Mouse (Mus musculus) megakaryocyte, embryonic 14.5 days (primary cell): Measurements from ENCODE around the gene Selp. TPM values are rescaled to one million over a fixed set of nuclear protein-coding genes. Genes with fewer than 3 reads are reported as not detected.
A peak's percentile ranks its signal among the peaks of the same experiment; 100 is the strongest.

ENCODE experiments used
- H3K27me3 ChIP-seq: replicated peaks from 2 replicates; pipeline ENCODE3; 2012; ENCODE audit warnings: inconsistent platforms
- H3K36me3 ChIP-seq: replicated peaks from 2 replicates; pipeline ENCODE3; 2012; ENCODE audit warnings: low read length, inconsistent platforms, mixed read lengths
- H3K4me1 ChIP-seq: 2 replicates; pipeline ENCODE4 v1.6.1; 2012; ENCODE audit warnings: inconsistent platforms
- H3K4me3 ChIP-seq: replicated peaks from 2 replicates; pipeline ENCODE3; 2012; ENCODE audit warnings: moderate library complexity, mild to moderate bottlenecking, inconsistent platforms
- H3K9me3 ChIP-seq: 2 replicates; pipeline ENCODE4 v1.6.1; 2012; ENCODE audit warnings: inconsistent platforms
- FLI1 ChIP-seq: IDR thresholded peaks from 2 replicates; pipeline ENCODE4 v1.6.1; 2012; ENCODE audit warnings: low read length, inconsistent platforms, mixed read lengths
- GATA1 ChIP-seq: IDR thresholded peaks from 3 replicates; pipeline ENCODE4 v1.6.1; 2012; ENCODE audit warnings: mixed read lengths, low read length, inconsistent platforms, borderline replicate concordance
- polyA plus RNA-seq: library from polyadenylated mRNA; stranded (reverse); fragments of >175 nt; gene quantifications from 2 replicates; pipeline ENCODE4 v1.2.3, GENCODE M21; 2012; ENCODE audit warnings: low replicate concordance; ENCODE audit not compliant: insufficient read depth

Selp gene
- polyA plus RNA-seq, result 197 and 302 TPM in 2 replicates

- Histone ChIP-seq H3K36me3 (peaks cover 7% of the 10 kb centered on the region), H3K4me1 (peaks cover 93% of the 10 kb centered on the region), H3K27me3 (no peaks in the 10 kb centered on the region), H3K9me3 (no peaks in the 10 kb centered on the region), H3K4me3 (peak within 1 kb of the TSS; percentile 90)
- no peak for TF ChIP-seq FLI1
- TF ChIP-seq GATA1, result no peak
Measured at GRCm38 (mm10) chr1:164114947-164115493, at the start of gene Selp. Gene Selp (plus strand): TSS chr1:164115264.

- TF ChIP-seq FLI1 (no peak), GATA1 (no peak)
- H3K36me3 ChIP-seq, result peaks cover 11% of the 10 kb centered on the region
- no peaks in the 10 kb centered on the region for H3K9me3 ChIP-seq
- no peak overlapping the region for H3K4me3 ChIP-seq
- peaks cover 45% of the 10 kb centered on the region for H3K4me1 ChIP-seq
- H3K27me3 ChIP-seq, result no peaks in the 10 kb centered on the region
Measured at GRCm38 (mm10) chr1:164069261-164069660, 45.8 kb upstream of the Selp start.

DNA sequence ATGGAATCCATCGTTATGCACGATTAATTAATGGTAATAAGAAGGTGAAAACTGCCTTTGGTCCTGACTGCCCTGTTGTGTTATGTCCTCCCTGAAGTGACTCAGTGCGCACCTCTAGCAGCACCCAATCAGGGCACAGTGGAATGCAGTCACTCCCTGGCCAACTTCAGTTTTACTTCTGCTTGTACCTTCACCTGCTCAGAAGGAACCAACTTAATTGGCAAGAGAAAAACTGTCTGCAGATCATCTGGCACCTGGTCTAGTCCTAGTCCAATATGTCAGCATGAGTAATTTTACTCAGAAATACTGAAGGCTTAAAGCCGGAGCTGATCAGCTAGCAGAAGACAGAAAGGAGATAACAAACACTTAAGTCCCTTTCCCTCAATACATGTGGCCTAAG lies 44.6 kb upstream of the Selp start:
- no peaks in the 10 kb centered on the region for H3K9me3 ChIP-seq
- H3K4me3 ChIP-seq, result no peak overlapping the region
- H3K27me3 ChIP-seq, result no peaks in the 10 kb centered on the region
- peaks cover 41% of the 10 kb centered on the region for H3K4me1 ChIP-seq
- TF ChIP-seq FLI1 (no peak), GATA1 (no peak)
- peaks cover 10% of the 10 kb centered on the region for H3K36me3 ChIP-seq

DNA sequence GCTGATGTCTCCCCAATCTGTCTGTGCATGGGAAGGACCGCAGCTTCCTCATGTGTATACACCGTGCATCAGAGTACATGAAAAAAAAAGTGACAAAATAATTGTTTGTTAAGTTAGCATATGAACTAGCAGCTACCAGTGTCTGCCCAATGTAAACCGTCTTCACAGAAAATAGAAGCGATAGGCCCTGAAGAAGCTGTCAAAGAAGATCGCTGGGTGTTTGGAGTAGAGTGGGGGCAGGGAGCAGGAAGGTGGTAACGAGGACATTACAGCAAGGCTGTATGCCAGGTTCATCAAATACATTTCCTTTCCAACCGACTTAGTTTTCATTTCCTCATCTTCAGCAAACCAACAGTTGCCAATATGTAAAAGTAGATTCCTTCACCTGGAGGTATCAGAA lies 44.0 kb upstream of the Selp start:
- H3K36me3 ChIP-seq, result peaks cover 8% of the 10 kb centered on the region
- H3K4me3 ChIP-seq, result no peak overlapping the region
- TF ChIP-seq GATA1 (no peak), FLI1 (no peak)
- H3K27me3 ChIP-seq, result no peaks in the 10 kb centered on the region
- H3K9me3 ChIP-seq, result no peaks in the 10 kb centered on the region
- peaks cover 42% of the 10 kb centered on the region for H3K4me1 ChIP-seq

DNA sequence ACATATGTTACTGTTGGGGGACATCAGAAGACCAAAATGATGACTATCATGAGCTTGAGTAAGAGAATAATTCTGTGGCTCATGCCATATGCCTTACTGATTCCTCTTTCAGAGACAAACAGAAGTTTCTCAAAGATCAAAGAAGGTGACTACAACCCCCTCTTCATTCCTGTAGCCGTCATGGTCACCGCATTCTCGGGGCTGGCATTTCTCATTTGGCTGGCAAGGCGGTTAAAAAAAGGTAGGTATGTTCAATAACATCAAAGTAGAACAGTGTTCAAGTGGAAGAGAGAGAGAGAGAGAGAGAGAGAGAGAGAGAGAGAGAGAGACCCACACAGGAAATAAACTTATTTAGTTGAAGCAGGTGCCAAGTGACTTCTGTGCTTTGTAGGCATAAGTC lies 43.1 kb upstream of the Selp start:
- peaks cover 50% of the 10 kb centered on the region for H3K4me1 ChIP-seq
- H3K27me3 ChIP-seq, result no peaks in the 10 kb centered on the region
- no peaks in the 10 kb centered on the region for H3K9me3 ChIP-seq
- H3K4me3 ChIP-seq, result no peak overlapping the region
- no peak for TF ChIP-seq FLI1
- TF ChIP-seq GATA1, result no peak
- peaks cover 8% of the 10 kb centered on the region for H3K36me3 ChIP-seq

DNA sequence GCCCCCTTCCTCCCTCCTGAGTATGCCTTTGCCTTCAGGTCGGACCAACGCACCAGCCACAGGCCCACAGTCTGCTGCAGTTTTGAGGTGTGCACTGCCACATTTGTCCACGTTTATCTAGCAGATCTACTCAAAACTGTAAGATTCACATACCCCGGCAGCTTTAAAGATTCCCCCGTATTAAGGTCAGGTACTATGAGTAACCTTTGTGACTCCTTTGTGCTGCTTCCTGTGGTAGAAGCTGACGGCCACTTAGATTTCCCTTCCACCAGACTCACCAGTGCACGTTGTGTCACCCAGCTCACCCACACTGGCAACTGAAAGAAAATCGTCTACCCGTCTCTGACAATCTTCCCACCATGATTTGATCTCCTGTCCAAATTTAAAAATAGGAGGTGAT lies 42.0 kb upstream of the Selp start:
- no peaks in the 10 kb centered on the region for H3K9me3 ChIP-seq
- no peaks in the 10 kb centered on the region for H3K27me3 ChIP-seq
- H3K4me1 ChIP-seq, result peaks cover 58% of the 10 kb centered on the region
- no peak overlapping the region for H3K4me3 ChIP-seq
- TF ChIP-seq GATA1 (no peak), FLI1 (no peak)
- peaks cover 8% of the 10 kb centered on the region for H3K36me3 ChIP-seq

DNA sequence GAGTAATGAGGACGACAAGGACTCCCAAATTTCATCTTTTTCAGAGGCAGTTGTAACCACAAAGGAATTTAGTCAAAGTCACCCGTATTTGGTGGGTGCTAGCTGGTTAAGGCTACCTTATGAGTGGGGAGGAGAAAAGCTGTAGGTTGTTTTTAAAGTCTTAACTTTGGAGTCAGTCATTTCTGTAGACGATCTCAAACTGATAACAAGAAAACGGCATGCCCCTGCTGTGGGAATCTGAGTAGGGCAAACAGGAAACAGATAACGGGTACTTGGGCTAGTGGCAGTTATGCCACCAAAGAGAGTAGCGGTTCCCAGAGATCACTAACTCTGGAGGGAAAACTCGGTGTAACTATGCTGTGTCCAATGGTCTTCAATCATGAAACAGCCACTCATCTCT lies 41.3 kb upstream of the Selp start:
- H3K9me3 ChIP-seq, result no peaks in the 10 kb centered on the region
- peaks cover 65% of the 10 kb centered on the region for H3K4me1 ChIP-seq
- H3K27me3 ChIP-seq, result peaks cover 2% of the 10 kb centered on the region
- H3K4me3 ChIP-seq, result no peak overlapping the region
- no peak for TF ChIP-seq GATA1
- TF ChIP-seq FLI1, result no peak
- H3K36me3 ChIP-seq, result peaks cover 8% of the 10 kb centered on the region

- H3K36me3 ChIP-seq, result peaks cover 8% of the 10 kb centered on the region
- H3K9me3 ChIP-seq, result no peaks in the 10 kb centered on the region
- H3K4me3 ChIP-seq, result no peak overlapping the region
- H3K4me1 ChIP-seq, result peaks cover 73% of the 10 kb centered on the region
- TF ChIP-seq FLI1 (no peak), GATA1 (no peak)
- H3K27me3 ChIP-seq, result peaks cover 6% of the 10 kb centered on the region
Measured at GRCm38 (mm10) chr1:164074606-164075140, 40.4 kb upstream of the Selp start.

GRCm38 (mm10) chr1:164075416-164075815 lies 39.6 kb upstream of the Selp start:
- Histone ChIP-seq H3K4me3 (no peak overlapping the region), H3K4me1 (peaks cover 72% of the 10 kb centered on the region), H3K27me3 (peaks cover 6% of the 10 kb centered on the region), H3K36me3 (peaks cover 8% of the 10 kb centered on the region), H3K9me3 (no peaks in the 10 kb centered on the region)
- no peak for TF ChIP-seq GATA1
- no peak for TF ChIP-seq FLI1

GRCm38 (mm10) chr1:164076441-164076840 lies 38.6 kb upstream of the Selp start:
- H3K4me3 ChIP-seq, result no peak overlapping the region
- H3K4me1 ChIP-seq, result peaks cover 64% of the 10 kb centered on the region
- H3K9me3 ChIP-seq, result no peaks in the 10 kb centered on the region
- H3K36me3 ChIP-seq, result peaks cover 8% of the 10 kb centered on the region
- TF ChIP-seq FLI1, result no peak
- TF ChIP-seq GATA1, result no peak
- H3K27me3 ChIP-seq, result peaks cover 11% of the 10 kb centered on the region

DNA sequence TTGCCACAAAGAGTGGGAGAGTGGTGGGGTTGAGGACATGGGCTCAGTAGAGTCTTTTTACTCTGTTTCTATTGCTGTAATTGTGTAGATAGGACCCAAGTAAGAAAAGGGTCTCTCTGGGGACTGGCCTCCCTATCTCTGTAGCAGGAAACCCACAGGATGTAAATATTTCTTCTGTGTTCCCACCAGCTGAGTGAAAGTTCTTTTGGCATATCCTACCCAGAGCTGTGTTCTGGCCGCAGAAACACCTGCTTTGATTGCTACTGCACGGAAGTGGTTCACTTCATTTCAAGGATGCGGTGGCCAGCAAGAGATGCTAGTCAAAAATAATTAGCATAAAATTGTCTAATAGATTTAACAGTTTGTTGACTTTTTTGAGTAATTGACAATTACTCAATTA lies 38.0 kb upstream of the Selp start:
- TF ChIP-seq FLI1 (no peak), GATA1 (no peak)
- peaks cover 11% of the 10 kb centered on the region for H3K27me3 ChIP-seq
- peaks cover 64% of the 10 kb centered on the region for H3K4me1 ChIP-seq
- no peak overlapping the region for H3K4me3 ChIP-seq
- no peaks in the 10 kb centered on the region for H3K9me3 ChIP-seq
- H3K36me3 ChIP-seq, result peaks cover 8% of the 10 kb centered on the region
